Mouse (Mus musculus) kidney, postnatal 0 days (tissue): ENCODE measurements around the gene Mgat4c. TPM values are rescaled to one million over a fixed set of nuclear protein-coding genes. Genes with fewer than 3 reads are reported as not detected.
A peak's percentile ranks its signal among the peaks of the same experiment; 100 is the strongest.

ENCODE experiments used
- ATAC-seq: fragments of 200-750 bp; cut with Nextera tagmentation; replicated peaks from 2 replicates; pipeline ENCODE4 v1.8.0; 2017; ENCODE audit warnings: low read depth, moderate number of reproducible peaks, moderate TSS enrichment, moderate library complexity; ENCODE audit not compliant: low FRiP score
- DNase-seq: peaks from one replicate; pipeline ENCODE4 v3.0.0-alpha.2; 2016; ENCODE audit warnings: low spot score
- H3K27ac ChIP-seq: fragments of 300-500 bp; sonication (generic); 2 replicates; pipeline ENCODE4 v1.5.1; 2014; ENCODE audit warnings: mild to moderate bottlenecking
- H3K27me3 ChIP-seq: fragments of 300-500 bp; sonication (generic); 2 replicates; pipeline ENCODE4 v1.6.1; 2014; ENCODE audit warnings: low read length, mixed read lengths; ENCODE audit not compliant: insufficient read depth
- H3K36me3 ChIP-seq: fragments of 300-500 bp; sonication (generic); 2 replicates; pipeline ENCODE4 v1.6.1; 2014; ENCODE audit warnings: low read length, mixed read lengths; ENCODE audit not compliant: insufficient read depth
- H3K4me1 ChIP-seq: fragments of 300-500 bp; sonication (generic); replicated peaks from 2 replicates; pipeline ENCODE4 v1.6.1; 2014; ENCODE audit warnings: antibody characterized with exemption, low read length, mixed read lengths; ENCODE audit not compliant: insufficient read depth
- H3K4me2 ChIP-seq: fragments of 300-500 bp; sonication (generic); 2 replicates; pipeline ENCODE4 v1.6.1; 2014; ENCODE audit warnings: mild to moderate bottlenecking, low read length, moderate library complexity, mixed read lengths
- H3K4me3 ChIP-seq: fragments of 300-500 bp; sonication (generic); replicated peaks from 2 replicates; pipeline ENCODE4 v1.5.1; 2014; ENCODE audit warnings: low read depth, low read length
- H3K9ac ChIP-seq: fragments of 300-500 bp; sonication (generic); 2 replicates; pipeline ENCODE4 v1.6.1; 2014; ENCODE audit warnings: low read depth, low read length
- H3K9me3 ChIP-seq: fragments of 300-500 bp; sonication (generic); replicated peaks from 2 replicates; pipeline ENCODE4 v1.6.1; 2016; ENCODE audit warnings: low read length, inconsistent platforms, mixed read lengths
- CTCF ChIP-seq: IDR thresholded peaks from 2 replicates; pipeline ENCODE4 v1.5.1; 2016; ENCODE audit warnings: antibody characterized with exemption, low read depth, mild to moderate bottlenecking, moderate library complexity
- WGBS: fragments of 180-500 bp; shearing (Covaris S2); extraction: QIAGEN DNeasy Blood & Tissue Kit; methylation state at CpG from one replicate; pipeline ENCODE4 v1.1.7; 2014; 5-methylcytosine and 5-hydroxymethylcytosine counted together
- polyA plus RNA-seq: library from polyadenylated mRNA; unstranded; fragments of >200 nt; fragmentation: Nextera tagmentation; extraction: Ambion mirVana; gene quantifications from 2 replicates; pipeline ENCODE4 v1.2.1, GENCODE M21; 2015

Mgat4c gene
- polyA plus RNA-seq, 1 experiment from 2014 or later = 1.6 TPM

DNA sequence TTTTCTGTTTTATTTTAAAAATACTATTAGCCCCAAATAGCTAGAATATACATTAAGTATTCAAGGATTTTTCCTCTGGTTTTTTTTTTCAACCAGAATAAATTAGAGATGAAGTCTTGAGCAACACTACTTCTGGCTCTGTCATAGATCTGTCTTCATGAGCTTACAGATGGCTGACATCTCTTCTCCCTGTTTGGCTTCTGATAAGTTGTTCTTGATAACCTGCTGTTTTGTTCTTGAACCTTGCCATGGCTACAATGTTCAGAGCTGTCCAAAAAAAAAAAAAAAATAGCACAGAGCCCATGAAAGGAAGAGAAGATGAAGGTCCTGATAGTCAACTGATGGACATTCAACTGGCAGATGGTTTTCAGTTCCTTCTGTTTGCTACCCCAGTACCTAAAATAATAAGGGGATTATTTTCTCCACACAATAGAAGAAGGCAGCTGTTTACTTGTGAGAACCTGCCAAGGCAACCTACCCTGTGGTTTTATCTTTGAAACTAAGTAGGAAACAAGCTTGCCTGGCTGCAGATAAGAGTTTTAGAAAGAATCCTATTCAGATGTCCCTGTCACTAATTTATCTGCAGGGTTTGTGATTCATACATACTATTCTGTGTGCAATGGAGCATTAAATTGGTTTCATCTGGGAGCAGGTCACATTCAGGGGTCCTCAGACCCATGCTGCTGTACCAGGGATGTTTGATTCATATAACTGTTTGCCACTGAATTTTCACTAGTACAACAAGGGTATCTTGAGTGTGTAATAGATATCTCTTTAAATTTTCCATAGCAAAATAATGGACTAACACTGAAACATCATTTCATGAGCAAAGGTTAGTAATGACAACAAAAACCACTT is 393.5 kb downstream of the Mgat4c start:
- H3K9me3 ChIP-seq = no peaks in the 10 kb centered on the region
- no peaks in the 10 kb centered on the region for H3K27me3 ChIP-seq
- no peak overlapping the region for H3K4me2 ChIP-seq
- ATAC-seq (no peak), DNase-seq (no peak)
- H3K4me3 ChIP-seq = no peak overlapping the region
- H3K36me3 ChIP-seq = no peaks in the 10 kb centered on the region
- no peak for TF ChIP-seq CTCF
- no peak overlapping the region for H3K27ac ChIP-seq
- H3K9ac ChIP-seq = no peak overlapping the region
- no peaks in the 10 kb centered on the region for H3K4me1 ChIP-seq

DNA sequence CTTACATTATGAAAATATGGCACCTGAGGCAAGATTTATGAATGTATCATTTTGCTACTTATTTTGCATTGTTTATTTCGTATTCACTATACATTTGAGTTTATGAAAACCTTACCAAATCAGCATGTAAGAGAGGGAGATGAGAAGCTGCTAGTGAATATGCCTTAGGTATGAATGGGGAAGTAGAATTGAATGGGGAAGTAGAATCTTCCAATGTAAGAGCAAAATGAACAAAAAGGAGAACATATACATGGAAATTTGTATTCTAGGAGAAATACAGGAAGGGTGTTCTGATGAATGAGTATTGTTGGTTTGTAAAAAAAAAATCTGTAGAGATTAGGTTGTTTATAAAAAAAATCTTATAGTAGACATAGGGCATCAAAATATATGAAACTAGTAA is 441.9 kb downstream of the Mgat4c start:
- no peak overlapping the region for H3K4me3 ChIP-seq
- DNase-seq = no peak
- H3K4me2 ChIP-seq = no peak overlapping the region
- H3K9me3 ChIP-seq = no peaks in the 10 kb centered on the region
- no peak overlapping the region for H3K9ac ChIP-seq
- no peak overlapping the region for H3K27ac ChIP-seq
- WGBS = 76% methylated on average over 1 of the region's 1 CpGs
- no peaks in the 10 kb centered on the region for H3K36me3 ChIP-seq
- no peaks in the 10 kb centered on the region for H3K27me3 ChIP-seq
- TF ChIP-seq CTCF = no peak
- ATAC-seq = no peak
- no peaks in the 10 kb centered on the region for H3K4me1 ChIP-seq

DNA sequence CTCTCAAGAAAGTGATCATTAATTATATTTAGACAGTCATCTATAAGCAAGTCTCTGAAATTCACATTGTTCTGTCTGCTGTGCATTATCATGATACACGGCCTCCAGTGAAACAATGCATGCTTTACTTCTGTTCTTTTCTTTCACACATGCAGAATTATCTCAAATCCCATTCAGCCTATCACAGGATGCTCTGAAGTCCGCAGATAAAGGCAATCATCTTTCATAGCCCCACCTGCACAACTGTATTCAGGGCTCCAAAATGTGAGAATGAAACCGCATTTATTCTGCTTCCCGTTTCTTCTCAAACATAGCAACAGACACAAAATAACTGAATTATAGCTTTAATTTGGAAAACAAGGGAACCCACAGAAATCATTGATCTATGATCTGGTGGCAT is 446.1 kb downstream of the Mgat4c start:
- H3K27ac ChIP-seq = no peak overlapping the region
- DNase-seq = no peak
- no peak overlapping the region for H3K4me3 ChIP-seq
- WGBS = 84% methylated on average over 4 of the region's 4 CpGs
- H3K36me3 ChIP-seq = no peaks in the 10 kb centered on the region
- no peak overlapping the region for H3K9ac ChIP-seq
- H3K4me2 ChIP-seq = no peak overlapping the region
- H3K4me1 ChIP-seq = no peaks in the 10 kb centered on the region
- no peaks in the 10 kb centered on the region for H3K27me3 ChIP-seq
- TF ChIP-seq CTCF = no peak
- no peaks in the 10 kb centered on the region for H3K9me3 ChIP-seq
- ATAC-seq = no peak

DNA sequence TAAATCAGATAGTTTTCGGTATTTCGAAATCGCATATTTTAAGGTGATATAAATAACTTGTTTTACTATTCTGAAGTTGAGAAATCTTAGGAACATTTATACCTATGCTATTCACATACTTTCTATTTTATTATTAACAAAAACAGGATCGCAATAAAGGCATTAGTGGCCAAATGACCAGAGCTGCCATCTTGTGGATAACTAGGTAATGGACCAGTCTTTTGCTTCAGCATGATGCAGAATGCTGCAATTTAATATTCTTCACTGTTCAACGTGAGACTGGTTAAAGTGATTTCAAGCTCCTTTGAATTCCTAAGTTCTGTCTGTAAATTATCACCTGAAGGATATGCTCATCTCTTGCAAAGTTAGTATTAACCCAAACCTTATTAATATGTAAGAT is 473.6 kb downstream of the Mgat4c start:
- H3K9me3 ChIP-seq = no peaks in the 10 kb centered on the region
- DNase-seq = peak; percentile 41
- H3K27me3 ChIP-seq = no peaks in the 10 kb centered on the region
- H3K4me1 ChIP-seq = no peaks in the 10 kb centered on the region
- H3K27ac ChIP-seq = no peak overlapping the region
- H3K4me2 ChIP-seq = no peak overlapping the region
- H3K9ac ChIP-seq = no peak overlapping the region
- 67% methylated on average over 5 of the region's 5 CpGs for WGBS
- H3K36me3 ChIP-seq = no peaks in the 10 kb centered on the region
- no peak overlapping the region for H3K4me3 ChIP-seq
- ATAC-seq = no peak
- peak; percentile 66 for TF ChIP-seq CTCF

DNA sequence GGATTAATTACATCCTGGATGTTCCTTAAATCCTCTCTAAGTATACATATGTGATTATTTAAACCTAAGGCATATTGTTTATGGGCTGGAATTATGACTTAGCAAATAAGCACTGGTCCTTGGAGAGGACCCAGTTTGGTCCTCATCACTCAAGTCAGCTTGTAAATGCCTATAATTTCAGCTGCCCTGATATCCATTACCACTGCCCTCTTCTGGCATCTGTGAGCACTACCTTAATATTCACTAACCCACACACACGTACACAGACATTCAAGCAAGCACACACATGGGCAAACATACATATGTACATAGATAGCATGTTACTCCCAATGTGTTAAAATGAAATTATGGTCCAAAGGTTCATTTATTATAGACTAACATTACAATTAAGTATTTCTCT is 474.6 kb downstream of the Mgat4c start:
- no peaks in the 10 kb centered on the region for H3K27me3 ChIP-seq
- no peaks in the 10 kb centered on the region for H3K4me1 ChIP-seq
- no peak overlapping the region for H3K27ac ChIP-seq
- WGBS = 48% methylated on average over 1 of the region's 1 CpGs
- no peaks in the 10 kb centered on the region for H3K36me3 ChIP-seq
- ATAC-seq (no peak), DNase-seq (peak; percentile 6)
- H3K9ac ChIP-seq = no peak overlapping the region
- no peak overlapping the region for H3K4me2 ChIP-seq
- H3K4me3 ChIP-seq = no peak overlapping the region
- TF ChIP-seq CTCF = peak; percentile 41; the same call in 1 of the 2 replicates
- no peaks in the 10 kb centered on the region for H3K9me3 ChIP-seq

DNA sequence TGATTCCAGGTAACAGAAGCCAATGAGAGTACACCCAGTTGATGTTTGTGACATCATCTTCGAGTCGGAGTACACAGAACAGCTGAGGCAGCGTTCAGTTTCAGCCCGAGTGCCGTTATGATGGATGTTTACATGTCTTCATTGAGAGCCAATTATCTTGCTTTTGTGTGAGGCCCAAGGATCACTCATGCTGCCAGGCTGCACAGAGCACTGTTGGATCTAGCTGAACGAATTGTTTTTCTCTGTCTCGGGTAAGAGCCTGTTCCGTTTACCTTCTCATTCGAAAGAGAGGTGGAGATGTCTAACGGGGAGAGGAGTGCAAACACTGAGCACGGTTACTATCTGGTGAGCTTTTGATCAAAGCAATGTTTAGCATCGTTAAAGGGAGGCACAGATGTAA is 477.5 kb downstream of the Mgat4c start:
- 29% methylated on average over 12 of the region's 12 CpGs for WGBS

DNA sequence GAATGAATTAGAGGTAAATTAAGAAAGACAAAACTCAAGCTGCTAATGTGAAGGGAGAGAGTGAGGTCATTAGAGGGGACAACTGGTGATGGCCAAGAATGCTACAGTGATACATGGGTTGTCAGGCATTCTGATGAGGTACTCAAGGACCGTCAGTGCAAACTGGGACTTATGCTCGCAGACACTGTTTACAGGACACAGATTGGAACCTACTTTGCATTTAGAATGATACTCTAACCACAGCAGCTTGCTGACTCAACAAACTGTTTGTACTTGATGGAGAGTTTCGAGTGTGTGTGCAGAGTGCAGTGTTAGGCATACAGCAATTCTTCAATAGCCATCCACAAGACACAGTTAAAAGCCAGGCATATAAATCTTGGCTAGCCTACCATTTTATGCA is 503.4 kb downstream of the Mgat4c start:
- H3K4me3 ChIP-seq = no peak overlapping the region
- H3K36me3 ChIP-seq = no peaks in the 10 kb centered on the region
- no peaks in the 10 kb centered on the region for H3K4me1 ChIP-seq
- no peak overlapping the region for H3K4me2 ChIP-seq
- no peak for DNase-seq
- H3K27ac ChIP-seq = no peak overlapping the region
- ATAC-seq = no peak
- H3K9ac ChIP-seq = no peak overlapping the region
- H3K9me3 ChIP-seq = no peaks in the 10 kb centered on the region
- H3K27me3 ChIP-seq = no peaks in the 10 kb centered on the region
- 53% methylated on average over 3 of the region's 3 CpGs for whole genome bisulfite sequencing
- TF ChIP-seq CTCF = no peak

More for the DNA sequence above, 477.5 kb downstream of the Mgat4c start:
- TF ChIP-seq CTCF = no peak
- Histone ChIP-seq H3K4me3 (no peak overlapping the region), H3K4me2 (peak overlapping the region; percentile 16; the same call in 1 of the 2 replicates), H3K27ac (no peak overlapping the region), H3K9me3 (no peaks in the 10 kb centered on the region), H3K4me1 (no peaks in the 10 kb centered on the region), H3K27me3 (no peaks in the 10 kb centered on the region), H3K36me3 (no peaks in the 10 kb centered on the region), H3K9ac (no peak overlapping the region)
- DNase-seq (no peak), ATAC-seq (no peak)
